Mouse (Mus musculus): ENCODE measurements around the gene Il12rb1. TPM values are rescaled to one million over a fixed set of nuclear protein-coding genes. Genes with fewer than 3 reads are reported as not detected.

Gene Il12rb1
- total RNA-seq, 2 experiments from 2014 or later = 0.86 to 1.1 TPM

DNA sequence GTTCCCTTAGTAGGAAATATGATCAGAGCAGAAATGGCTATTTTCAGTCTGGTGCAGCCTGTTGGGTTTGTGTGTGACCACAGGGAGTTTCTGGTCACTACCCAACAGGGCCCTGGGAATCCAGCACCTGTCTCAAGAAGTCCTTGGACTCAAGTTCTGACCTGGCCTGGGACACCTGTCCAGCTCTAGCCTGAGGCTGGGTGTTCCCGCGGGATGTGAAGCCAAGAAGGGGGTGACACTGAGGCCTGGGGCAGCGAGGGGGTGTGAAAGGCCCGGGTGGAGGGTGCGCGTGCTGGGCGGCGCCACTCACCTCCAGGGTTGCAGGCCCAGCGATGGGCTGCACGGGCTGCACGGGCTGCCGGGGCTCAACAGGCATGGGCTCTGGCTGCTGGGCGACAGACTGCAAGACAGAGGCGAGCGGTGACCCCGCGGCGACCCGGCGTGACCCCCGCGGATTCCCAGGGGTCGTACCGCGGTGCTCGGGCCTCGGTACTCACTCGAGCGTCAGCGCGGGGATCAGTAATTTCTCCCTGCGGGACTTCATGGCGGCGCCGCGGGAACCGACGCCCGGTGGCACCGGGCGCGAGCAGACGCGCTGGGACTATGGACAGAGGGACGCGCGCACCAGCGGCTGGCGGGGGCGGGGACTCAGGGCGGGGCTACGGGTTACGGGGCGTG, 11.7 kb upstream of the Il12rb1 start:
- no peak for DNase-seq (ENCODE audit: low spot score in 2 of 2)
- intact Hi-C loops (cut with DNase I) = loop anchor here (5.0 kb wide), 1 partner anchor 34 kb away; the partner anchor contains the start of gene Mpv17l2

DNA sequence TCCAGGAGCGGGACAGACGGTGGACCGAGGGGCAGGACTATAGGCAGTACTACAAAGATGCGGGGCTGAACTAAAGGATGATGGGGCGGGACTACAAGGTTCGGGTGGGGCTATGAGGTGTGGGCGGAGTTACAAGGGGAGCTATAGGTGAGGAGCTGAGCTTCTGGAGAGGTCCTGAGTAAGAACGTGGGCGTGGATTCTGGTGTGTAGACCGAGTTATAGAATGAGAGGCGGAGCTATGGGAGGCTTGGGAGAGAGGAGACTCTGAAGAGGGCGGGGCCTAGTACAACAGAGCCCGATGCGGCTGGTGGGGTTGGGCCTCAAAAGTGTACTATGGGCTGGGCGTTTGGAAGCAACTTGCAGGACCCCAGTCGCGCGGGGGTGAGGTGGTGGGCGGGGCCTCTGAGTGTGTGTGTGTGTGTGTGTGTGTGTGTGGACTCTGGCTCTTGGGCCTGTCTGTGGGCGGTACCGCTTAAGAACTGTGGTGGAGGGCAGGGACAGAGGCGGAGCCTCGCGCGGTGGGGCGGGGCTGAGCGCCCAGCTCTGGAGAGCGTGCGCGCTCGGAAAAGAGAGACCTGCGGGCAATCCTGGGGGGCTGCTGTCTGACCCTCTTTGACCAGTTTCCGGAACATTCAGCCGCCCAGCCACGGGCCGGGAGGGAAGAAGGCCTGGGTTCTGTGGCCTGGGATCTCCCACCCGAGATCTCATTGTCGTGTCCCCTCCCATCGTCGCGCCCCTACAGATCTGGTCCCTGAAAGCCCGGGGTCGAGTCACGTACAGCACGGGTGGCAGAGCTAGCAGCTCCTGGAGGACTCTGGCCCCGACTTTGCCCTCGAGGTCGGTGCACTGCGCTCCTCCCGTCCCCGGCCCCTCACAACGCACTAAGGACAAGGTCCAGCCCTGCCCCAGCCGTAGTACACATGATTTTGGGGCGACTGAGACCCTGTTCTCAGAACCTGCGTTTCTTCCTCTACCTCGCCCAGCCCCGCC, 10.9 kb upstream of the Il12rb1 start:
- intact Hi-C loops (cut with DNase I) = loop anchor here (5.0 kb wide), 1 partner anchor 35 kb away; the partner anchor contains the start of gene Mpv17l2
- peak; percentile 86 to 87 for DNase-seq (ENCODE audit: low spot score in 2 of 2)

DNA sequence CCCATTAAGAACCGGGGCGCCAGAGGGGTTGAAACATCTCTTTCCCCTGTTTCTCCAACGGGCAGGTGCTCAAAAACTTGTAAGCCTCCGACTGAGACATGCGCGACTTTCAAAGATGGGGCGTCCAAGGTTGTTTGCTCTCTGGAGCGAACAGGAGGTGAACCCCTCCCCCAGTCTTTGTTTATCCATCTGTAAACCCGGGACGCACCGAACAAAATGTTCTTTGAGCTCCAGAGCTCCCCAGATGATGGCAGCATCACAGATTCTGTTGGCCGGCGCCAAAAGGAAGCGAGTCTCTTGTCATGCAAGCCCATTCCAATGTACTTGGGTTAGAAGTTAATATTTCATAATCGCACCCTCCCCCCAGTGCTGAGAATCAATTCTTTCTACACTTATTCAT, 10.0 kb upstream of the Il12rb1 start:
- DNase-seq (ENCODE audit: low spot score in 2 of 2) = peak in 1 of 2 experiments; percentile 58
- intact Hi-C loops (cut with DNase I) = loop anchor here (5.0 kb wide), 1 partner anchor 36 kb away; the partner anchor contains the start of gene Mpv17l2

DNA sequence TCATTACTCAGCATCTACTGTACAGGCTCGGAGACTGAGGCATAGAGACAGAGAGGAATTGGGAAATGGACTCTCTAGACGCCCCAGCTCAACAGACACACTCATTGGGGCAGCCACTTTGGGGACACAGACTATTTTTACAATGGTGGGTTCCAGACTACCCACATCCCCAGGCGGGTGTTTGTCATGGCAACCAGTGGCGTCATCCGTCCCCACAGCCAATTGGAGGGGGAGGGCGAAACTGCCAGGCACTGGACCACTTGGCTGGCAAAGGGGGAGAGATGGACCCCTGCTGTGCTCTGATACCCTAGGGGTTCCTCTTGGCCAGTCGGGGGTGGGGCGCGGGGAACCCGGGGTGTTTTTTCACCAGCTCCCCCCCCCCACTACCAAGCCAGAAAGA, 7.6 kb upstream of the Il12rb1 start:
- intact Hi-C loops (cut with DNase I) = no loop called here
- DNase-seq (ENCODE audit: low spot score in 2 of 2) = peak; percentile 68 to 71

DNA sequence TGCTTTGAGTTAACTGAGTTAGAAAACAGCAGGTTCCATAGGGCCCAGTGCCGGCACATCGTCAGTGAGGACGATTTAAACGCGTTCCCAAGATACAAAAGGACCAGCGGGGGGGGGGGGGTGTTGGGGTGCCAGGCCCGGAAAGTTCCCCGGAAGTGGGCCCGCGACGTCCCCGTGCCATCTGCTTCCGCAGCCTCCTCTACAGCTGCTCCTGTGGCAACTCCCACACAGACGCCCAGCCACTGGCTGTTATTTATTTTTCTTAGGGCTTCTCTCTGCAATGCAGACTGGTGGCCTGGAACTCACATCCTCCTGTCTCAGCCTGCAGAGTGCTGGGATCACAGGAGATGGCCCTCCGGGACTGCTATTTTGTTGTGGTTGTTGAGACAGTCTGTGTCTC, 7.1 kb upstream of the Il12rb1 start:
- peak; percentile 81 to 85 for DNase-seq (ENCODE audit: low spot score in 2 of 2)
- intact Hi-C loops (cut with DNase I) = no loop called here

DNA sequence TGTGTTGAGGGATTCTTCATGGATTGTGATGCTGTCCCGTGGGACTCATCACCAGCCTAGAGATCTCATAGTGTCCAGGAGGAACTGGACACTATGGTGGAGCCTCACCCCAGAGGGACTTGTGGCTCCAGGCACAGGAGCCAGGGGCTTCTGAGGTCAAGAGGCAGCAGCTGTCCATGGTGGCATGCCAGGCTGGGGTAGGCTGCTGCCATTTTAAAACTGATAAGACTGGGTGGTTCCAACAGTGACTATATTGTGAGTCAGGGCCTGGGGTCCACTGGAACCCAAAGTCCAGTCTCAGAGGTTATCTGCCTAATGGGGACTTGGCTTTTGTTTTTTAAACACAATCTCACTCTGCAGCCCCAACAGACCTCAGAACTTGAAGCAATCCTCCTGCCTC, 6.4 kb upstream of the Il12rb1 start:
- intact Hi-C loops (cut with DNase I) = no loop called here
- DNase-seq (ENCODE audit: low spot score in 2 of 2) = no peak

DNA sequence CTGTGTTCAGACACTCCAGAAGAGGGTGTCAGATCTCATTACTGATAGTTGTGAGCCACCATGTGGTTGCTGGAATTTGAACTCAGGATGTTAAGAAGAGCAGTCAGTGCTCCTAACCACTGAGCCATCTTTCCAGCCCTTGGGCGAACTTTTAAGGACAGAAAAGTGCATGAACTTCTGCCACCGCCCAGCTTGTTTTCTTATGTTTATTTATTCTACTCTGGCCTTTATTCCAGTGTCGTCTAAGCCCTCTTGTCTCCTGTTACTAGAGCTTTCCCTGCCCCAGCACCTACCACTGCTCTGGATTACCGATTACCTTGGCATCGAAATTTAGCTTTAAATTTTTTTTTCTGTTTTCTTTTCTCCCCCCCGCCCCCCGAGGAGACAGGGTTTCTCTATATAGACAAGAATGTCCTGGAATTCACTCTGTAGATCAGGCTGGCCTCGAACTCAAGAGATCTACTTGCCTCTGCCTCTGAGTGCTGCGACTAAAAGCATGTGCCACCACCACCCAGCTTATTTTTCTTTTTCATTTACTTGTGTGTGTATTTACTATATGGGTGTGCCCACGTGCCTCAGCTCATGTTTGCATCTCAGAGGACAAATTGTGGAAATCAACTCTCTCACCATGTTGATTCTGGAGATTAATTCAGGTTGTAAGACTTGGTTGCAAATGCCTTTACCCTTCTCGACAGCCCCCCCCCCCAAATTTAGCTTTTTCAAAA, 5.3 kb upstream of the Il12rb1 start:
- intact Hi-C loops (cut with DNase I) = no loop called here
- DNase-seq (ENCODE audit: low spot score in 2 of 2) = no peak

DNA sequence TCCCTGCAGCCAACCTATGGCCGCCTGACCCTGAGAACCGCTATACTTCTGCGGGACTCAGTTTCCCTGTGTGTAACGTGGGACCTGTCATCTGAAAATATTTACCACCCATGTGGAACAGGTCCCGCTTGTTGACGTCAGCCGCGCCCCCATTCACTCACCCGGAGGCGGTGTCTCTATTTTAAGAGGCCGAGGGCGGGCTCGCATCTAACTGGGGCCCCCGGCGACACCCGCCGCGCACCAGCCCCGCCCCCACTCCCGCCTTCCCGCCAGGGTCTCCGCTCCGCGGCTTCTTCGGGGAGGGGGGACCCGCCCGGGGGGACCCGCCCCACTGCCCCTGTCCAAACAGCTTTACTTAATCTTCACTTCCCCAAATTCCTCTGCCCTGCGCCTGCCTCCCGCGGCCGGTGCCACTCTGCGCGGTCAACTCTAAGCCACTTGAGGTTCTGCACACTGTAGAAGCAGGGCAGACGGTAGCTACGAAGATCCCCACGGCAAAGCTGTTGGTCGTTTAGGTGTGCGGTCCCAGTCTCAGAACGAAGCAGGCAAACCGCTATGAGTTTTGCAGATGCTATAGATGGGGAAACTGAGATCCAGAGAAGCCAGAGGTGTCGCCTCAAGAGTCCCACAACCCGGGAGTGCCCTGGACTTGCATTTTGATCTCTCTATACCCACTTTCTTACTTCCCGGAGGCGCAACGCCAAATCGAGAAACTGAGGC, 4.3 kb upstream of the Il12rb1 start:
- peak; percentile 69 to 87 for DNase-seq (ENCODE audit: low spot score in 2 of 2)
- intact Hi-C loops (cut with DNase I) = no loop called here

DNA sequence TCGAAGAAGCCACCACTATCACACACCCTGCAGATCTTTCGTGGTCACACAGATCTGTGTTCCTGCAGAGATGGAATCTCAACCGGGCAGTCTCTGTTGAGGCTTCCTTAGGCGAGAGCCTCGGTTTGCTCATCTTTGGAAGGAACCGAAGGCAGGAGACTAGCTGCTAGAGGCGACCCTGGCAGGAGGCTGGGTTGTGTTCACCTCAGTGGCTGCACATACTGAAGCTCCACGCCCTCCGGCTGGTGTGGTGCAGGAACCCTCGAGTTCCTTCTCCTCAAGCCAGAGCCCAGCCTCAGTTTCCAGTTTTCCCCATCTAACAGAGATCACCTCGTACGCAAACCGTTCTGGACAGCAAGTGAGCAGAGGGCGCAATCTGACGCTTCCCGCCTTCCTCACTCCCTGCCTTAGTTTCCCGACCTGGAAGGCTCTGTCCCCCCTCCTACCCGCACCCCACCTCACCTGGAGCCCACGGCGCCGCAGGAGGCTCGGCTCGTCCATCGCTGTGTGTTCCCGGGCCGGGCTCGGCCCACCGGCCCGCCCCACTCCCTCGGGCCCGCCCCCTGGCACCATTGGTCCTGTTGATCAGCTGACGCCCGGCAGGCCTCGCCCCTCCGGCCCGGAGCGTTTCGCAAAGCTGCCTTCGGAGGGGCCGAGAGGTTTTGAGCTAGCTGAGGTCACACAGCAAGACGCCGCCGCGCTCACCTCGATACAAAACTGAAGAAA, 3.6 kb upstream of the Il12rb1 start, which contains the start of gene Mast3:
TSS of gene Mast3 (minus strand) at position 574 of the 726 bp plus-strand sequence.
- peak; percentile 81 to 85 for DNase-seq (ENCODE audit: low spot score in 2 of 2)
- intact Hi-C loops (cut with DNase I) = no loop called here

DNA sequence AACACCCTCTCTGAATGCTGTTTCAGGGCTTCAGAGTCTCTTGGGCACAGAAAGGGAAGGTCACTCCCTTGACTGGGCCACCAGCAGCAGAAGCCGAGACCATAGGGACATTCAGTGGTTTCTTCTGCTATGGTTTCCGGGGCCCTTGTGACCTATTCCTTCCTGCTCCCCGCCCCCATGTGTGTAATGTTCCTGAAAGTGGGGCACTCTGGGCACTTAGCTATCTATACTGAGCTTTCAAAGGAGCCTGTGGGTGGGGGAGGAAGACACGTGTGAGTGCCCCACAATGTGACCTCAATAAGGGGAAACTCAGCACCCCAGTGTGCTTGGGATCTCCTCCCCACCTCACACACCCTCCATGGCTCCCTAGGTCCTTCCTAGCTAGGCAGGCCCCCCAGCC, 1.7 kb upstream of the Il12rb1 start:
- no peak for DNase-seq (ENCODE audit: low spot score in 2 of 2)
- intact Hi-C loops (cut with DNase I) = no loop called here

DNA sequence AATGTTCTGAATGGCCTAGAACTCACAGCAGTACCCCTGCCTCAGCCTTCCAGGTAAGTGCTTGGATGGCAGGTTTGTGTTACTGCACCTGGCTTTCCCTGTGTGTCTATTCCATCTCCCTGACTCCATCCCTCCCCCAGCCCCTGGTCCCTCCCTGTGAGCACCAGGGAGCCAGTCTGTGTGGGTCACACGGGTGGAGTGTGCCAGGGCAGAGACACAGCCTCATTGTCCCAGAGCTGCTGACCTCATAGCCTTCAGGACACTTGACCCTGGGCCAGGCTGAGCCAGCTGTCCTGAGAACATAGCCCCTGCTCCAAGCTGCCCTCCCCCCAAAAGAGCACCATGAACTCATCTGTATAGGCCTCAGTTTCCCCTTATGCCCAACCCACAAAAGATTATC, 945 bp upstream of the Il12rb1 start:
- intact Hi-C loops (cut with DNase I) = no loop called here
- DNase-seq (ENCODE audit: low spot score in 2 of 2) = no peak

DNA sequence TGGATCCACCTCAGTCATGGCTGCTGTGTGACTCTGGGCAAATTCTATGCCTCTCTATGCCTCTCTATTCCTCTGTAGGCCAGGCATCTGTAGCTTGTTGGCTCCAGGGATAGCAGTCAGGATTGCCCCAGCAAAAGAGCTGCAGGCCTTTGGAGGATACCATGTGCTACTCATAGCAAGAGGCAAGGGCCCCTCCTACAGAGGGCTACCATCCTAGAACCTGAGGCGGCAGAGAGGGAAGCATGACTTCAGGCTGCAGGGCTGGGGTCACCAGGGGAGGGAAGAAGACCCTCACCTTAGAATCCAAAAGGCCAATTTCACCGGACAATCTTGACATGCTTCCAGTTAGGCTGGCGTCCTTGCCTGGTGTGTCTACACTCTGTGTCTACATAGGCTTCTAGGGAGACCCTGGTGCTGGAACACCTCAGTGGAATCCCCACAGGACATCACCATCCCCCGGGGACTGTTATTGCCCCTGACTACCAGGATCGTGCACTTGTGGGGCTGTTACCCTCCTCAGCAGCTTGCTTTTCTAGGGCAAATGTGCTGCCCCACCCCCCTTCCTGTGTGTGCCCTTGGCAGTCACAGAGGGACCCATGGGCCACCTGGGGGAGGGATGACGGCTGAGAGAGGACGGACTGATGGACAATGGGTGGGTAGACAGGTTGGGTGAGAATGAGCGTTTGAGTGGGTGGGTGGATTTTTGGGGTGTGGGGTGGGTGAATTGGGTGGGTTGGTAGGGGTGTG, 879 bp downstream of the Il12rb1 start:
- intact Hi-C loops (cut with DNase I) = no loop called here
- no peak for DNase-seq (ENCODE audit: low spot score in 2 of 2)

DNA sequence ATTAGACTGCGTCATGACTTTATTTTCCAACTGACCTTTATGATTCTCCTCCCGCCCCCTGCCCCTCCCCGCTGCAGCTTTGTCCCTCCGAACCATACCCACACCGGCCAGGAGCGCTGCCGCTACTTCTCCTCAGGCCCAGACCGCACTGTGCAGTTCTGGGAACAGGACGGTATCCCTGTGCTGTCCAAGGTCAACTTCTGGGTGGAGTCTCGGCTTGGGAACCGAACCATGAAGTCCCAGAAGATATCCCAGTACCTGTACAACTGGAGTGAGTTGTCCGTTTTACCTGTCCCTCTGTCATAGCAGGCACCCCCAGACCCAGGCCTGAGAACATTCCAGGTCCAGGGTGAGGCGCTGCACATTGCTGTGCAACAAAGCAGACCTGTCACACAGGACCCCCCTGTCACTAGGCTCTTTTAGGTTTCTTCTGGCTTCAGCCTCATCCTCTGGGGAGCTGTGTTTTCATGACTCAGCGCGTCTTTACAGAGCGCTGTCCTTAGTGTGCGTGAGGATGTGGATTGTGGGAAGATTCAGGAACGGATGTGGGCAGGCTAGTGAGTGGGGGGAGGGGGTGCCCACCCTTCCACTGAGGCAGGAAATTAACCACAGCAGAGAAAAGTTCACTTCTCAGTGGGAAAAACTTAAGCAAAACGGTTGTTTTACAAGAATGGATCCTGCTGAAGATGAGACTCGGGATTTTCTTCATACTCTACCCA, 2.9 kb downstream of the Il12rb1 start:
- intact Hi-C loops (cut with DNase I) = no loop called here
- DNase-seq (ENCODE audit: low spot score in 2 of 2) = no peak

DNA sequence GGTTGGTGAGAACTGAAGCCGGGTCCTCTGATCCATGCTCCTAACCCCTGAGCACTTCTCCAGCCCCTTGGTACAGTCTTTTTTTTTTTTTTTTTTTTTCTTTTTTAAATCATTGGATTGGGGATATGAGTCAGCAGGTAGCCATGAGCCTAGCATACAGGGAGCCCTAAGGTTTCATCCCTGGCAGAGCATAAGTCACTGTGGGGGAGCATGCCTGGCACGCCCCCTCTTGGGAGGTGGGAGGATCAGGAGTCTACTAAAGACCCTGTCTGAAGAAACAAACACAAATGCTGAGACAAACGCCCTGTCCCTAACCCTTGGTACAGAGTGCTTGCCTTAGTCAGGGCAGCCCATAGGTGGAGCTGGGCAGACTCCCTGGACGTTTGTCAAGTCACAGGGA, 3.8 kb downstream of the Il12rb1 start:
- intact Hi-C loops (cut with DNase I) = no loop called here
- no peak for DNase-seq (ENCODE audit: low spot score in 2 of 2)

DNA sequence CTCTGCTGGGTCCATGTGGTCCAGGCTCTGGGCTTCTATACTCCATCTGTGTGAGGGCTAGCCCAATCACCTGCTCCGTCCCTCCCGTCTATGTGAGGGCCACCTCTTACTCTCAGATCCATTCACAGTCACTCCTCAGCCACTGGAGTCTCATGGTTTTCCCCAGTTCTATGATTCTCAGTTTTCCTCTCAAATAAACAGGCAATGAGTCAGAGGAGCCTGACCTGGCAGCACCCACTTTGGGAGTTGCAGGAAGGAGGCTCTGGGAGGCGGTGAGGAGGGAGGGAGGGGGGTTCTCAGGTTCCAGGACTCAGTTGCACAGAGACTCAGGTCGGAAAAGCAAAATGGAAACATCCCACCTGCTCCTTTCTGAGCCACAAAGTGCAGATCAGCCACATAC, 4.6 kb downstream of the Il12rb1 start:
- intact Hi-C loops (cut with DNase I) = no loop called here
- DNase-seq (ENCODE audit: low spot score in 2 of 2) = no peak

DNA sequence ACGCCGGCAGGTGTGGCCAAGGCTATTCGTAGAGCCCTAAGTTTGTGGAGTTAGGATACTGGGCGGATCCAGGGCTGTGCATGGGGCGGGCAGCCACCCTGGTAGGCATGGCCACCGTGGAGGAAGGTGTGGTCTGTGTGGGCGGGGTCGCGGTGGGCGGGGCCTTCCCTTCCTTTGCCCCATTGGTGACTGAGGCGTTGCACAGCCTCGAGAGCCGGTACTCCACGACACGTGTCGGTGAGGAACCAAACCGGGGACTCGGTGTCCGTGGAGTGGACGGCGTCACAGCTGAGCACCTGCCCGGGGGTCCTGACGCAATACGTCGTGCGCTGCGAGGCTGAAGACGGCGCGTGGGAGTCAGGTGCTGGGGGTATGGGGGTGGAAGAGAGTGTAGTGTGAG, 8.4 kb downstream of the Il12rb1 start:
- intact Hi-C loops (cut with DNase I) = no loop called here
- no peak for DNase-seq (ENCODE audit: low spot score in 2 of 2)
